Mouse (Mus musculus) heart, adult 2 months (tissue): Measurements from ENCODE around the gene Mindy3. TPM values are rescaled to one million over a fixed set of nuclear protein-coding genes. Genes with fewer than 3 reads are reported as not detected.
"Not testable (repeated sequence)": the region's sequence is repeated elsewhere in the genome, so short reads cannot be mapped to it uniquely, and the experiment has no call there.

Experiments used
- DNase-seq, 2 experiments: peaks; one replicate each; pipeline ENCODE4 v3.0.0; 2021
- H3K27ac ChIP-seq: fragments of 200-600 bp; 2 replicates; pipeline ENCODE4 v1.8.1; 2022
- H3K27me3 ChIP-seq: fragments of 200-500 bp; 2 replicates; pipeline ENCODE4 v1.6.1; 2012; ENCODE audit warnings: mild to moderate bottlenecking, low read length, inconsistent platforms, mixed read lengths; ENCODE audit not compliant: control insufficient read depth, insufficient read depth
- H3K36me3 ChIP-seq: fragments of 200-500 bp; 2 replicates; pipeline ENCODE4 v1.6.1; 2012; ENCODE audit warnings: low read length, inconsistent platforms; ENCODE audit not compliant: control insufficient read depth, insufficient read depth
- H3K4me1 ChIP-seq: fragments of 200-500 bp; 2 replicates; pipeline ENCODE4 v1.6.1; 2011; ENCODE audit warnings: low read length; ENCODE audit not compliant: control insufficient read depth, insufficient read depth
- H3K4me3 ChIP-seq: fragments of 200-600 bp; 2 replicates; pipeline ENCODE4 v1.8.1; 2022
- H3K79me2 ChIP-seq: fragments of 200-500 bp; replicated peaks from 2 replicates; pipeline ENCODE4 v1.6.1; 2012; ENCODE audit warnings: mild to moderate bottlenecking, inconsistent platforms, low read length, moderate library complexity, mixed read lengths; ENCODE audit not compliant: control insufficient read depth, insufficient read depth
- H3K9ac ChIP-seq: fragments of 200-500 bp; 2 replicates; pipeline ENCODE4 v1.6.1; 2012; ENCODE audit warnings: low read depth, mild to moderate bottlenecking, control low read depth, inconsistent platforms, low read length, mixed read lengths
- CTCF ChIP-seq: fragments of 200-600 bp; IDR thresholded peaks from 2 replicates; pipeline ENCODE4 v1.8.1; 2022; ENCODE audit warnings: antibody characterized with exemption, mild to moderate bottlenecking, moderate library complexity
- EP300 ChIP-seq: fragments of 200-500 bp; IDR thresholded peaks from 2 replicates; pipeline ENCODE4 v1.6.1; 2011; ENCODE audit warnings: low read depth, low read length, control low read depth; ENCODE audit not compliant: insufficient read depth
- POLR2A ChIP-seq: fragments of 200-500 bp; IDR thresholded peaks from 2 replicates; pipeline ENCODE4 v1.6.1; 2011; ENCODE audit warnings: mild to moderate bottlenecking, low read depth, low read length, control low read depth; ENCODE audit not compliant: insufficient read depth
- WGBS: fragments of 180-500 bp; shearing (Covaris S2); methylation state at CpG from one replicate; pipeline ENCODE4 v1.1.7; 2018; 5-methylcytosine and 5-hydroxymethylcytosine counted together
- intact Hi-C: fragments of 180-260 bp; cut with DNase I; formaldehyde crosslinking; loops from one replicate; pipeline ENCODE4 v1.15.1; 2025
- polyA plus RNA-seq: library from polyadenylated mRNA; depleted of rRNA; stranded (reverse); fragments of >200 nt; gene quantifications from 2 replicates; pipeline ENCODE4 v1.2.3, GENCODE M21; 2012
- total RNA-seq, 2 experiments: library from RNA; stranded (reverse); gene quantifications; 2 replicates each; pipeline ENCODE4 v1.2.3; 2021

Gene Mindy3
- total and polyA plus RNA-seq, 3 experiments = 15.4 to 17.0 (median 16.4) TPM

DNA sequence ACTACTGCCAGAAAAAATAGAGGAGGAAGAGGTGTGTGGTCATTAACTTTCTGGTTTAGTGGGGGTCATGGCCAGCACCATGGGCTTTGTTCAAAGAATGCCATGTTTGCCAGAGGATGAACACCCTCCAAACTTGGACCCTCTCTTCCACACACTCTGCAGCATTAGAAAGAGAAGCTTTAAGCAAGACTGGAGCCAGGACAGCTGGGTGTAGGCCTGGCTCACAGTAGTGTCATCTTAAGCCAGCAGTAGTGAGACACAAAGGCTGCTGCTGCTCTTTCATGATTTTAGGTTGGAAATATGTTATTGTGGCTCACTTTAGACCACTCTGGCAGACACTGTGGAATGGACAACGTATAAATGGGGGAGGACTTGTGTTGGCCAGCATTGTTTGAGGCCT lies 12.8 kb upstream of the Mindy3 start:
- TF ChIP-seq EP300 (no peak), POLR2A (no peak), CTCF (no peak)
- H3K4me3 ChIP-seq = no peak overlapping the region
- WGBS = 50% methylated on average over 1 of the region's 1 CpGs

DNA sequence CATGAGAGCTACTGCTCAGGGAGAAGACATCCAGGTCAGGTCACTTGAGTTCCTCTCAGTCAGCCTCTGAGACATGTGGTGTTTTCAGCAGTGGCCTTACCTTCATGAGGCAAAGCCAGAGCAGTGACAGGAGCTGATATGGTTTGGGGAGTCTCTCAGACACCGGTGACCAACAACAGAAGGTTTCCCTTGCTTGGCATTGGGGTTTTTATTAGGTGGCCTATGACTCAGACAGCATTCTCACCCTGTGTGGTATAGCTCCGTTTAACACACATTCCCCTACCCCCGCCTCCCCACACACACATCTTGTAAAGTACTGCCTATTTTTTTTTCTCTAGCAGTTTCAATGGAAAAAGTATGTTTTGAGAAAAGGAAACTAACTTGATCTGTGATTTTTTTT lies 5.1 kb upstream of the Mindy3 start:
- intact Hi-C loops = no loop called here
- Histone ChIP-seq H3K79me2 (no peaks in the 10 kb centered on the region), H3K4me3 (no peak overlapping the region), H3K36me3 (no peaks in the 10 kb centered on the region), H3K9ac (no peak overlapping the region), H3K27me3 (no peaks in the 10 kb centered on the region), H3K27ac (no peak overlapping the region), H3K4me1 (no peaks in the 10 kb centered on the region)
- DNase-seq = no peak
- TF ChIP-seq CTCF (no peak), POLR2A (no peak), EP300 (no peak)
- WGBS = 63% methylated on average over 3 of the region's 3 CpGs

More for the DNA sequence above, 12.8 kb upstream of the Mindy3 start:
- no peaks in the 10 kb centered on the region for H3K4me1 ChIP-seq
- H3K36me3 ChIP-seq = no peaks in the 10 kb centered on the region
- H3K9ac ChIP-seq = no peak overlapping the region
- intact Hi-C loops = no loop called here
- H3K27me3 ChIP-seq = no peaks in the 10 kb centered on the region
- no peaks in the 10 kb centered on the region for H3K79me2 ChIP-seq
- peak in 1 of 2 experiments; percentile 6 for DNase-seq
- no peak overlapping the region for H3K27ac ChIP-seq

DNA sequence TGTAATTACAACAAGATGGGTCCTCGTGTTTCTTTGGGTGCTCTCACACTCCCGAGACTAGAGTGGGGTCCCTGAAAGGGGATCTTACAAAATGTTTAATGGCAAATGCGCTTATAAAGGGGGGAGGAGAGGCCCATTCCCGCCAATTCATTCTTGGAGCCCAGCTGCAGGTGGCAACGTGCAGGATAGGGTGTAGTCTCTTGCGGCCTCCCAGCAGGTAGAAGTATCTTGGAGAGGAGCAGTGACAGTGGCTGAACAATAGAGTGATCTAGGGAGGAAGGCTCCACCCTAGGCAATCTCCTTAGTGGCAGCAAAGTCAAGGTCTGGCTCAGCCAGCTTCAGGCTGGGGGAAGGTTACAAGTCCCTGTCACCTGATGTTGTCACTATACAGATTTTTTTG lies 4.2 kb upstream of the Mindy3 start:
- H3K27me3 ChIP-seq, H3K9ac ChIP-seq, H3K27ac ChIP-seq, H3K4me1 ChIP-seq, intact Hi-C loops, DNase-seq, H3K36me3 ChIP-seq, H3K4me3 ChIP-seq, H3K79me2 ChIP-seq: not testable (repeated sequence)
- WGBS = 66% methylated on average over 6 of the region's 6 CpGs

DNA sequence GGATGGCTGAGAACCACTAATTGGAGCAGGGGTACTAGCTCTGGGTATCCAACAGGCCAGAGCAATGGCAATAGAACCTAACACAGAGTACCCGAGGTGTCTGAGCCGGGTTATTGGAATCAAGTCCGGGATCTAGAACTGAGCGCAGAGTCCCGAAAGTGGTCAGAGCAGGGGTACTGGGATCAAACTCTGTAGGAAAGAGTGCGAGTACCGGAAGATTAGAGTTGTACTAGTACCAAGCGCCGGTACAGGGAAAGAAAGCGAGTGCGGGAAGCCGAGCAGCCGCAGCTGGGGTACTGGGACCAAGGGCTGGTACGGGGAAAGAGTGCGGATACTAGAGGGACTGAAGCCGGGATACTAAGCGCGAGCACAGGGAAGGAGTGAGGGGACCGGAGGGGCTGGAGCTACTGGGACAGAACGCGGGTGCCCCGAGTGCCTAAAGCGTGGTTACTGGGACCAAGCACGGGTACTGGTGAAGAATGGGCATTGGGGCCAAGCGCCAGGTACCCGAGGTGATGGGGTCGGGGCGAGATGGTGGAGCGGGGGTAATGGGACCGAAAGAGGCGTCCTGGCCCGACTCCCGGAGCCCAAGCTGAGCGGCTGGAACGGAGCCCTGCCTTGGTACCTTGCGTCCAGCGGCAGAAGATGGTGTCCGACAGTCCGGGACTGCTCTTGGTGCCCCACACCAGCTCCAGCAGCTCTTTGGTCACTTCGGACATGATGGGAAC lies 572 bp downstream of the Mindy3 start:
- H3K79me2 ChIP-seq = no peaks in the 10 kb centered on the region
- H3K4me3 ChIP-seq = peak overlapping the region; percentile 96
- no peak for DNase-seq
- peaks cover 1% of the 10 kb centered on the region; the same call in 1 of the 2 replicates for H3K4me1 ChIP-seq
- WGBS = under 1% methylated on average over 40 of the region's 40 CpGs
- intact Hi-C loops = no loop called here
- peaks cover 3% of the 10 kb centered on the region; the same call in 1 of the 2 replicates for H3K36me3 ChIP-seq
- H3K27ac ChIP-seq = peak overlapping the region; percentile 75
- peak overlapping the region; percentile 79 for H3K9ac ChIP-seq
- TF ChIP-seq CTCF = no peak
- TF ChIP-seq POLR2A = no peak
- TF ChIP-seq EP300 = no peak
- H3K27me3 ChIP-seq = no peaks in the 10 kb centered on the region

DNA sequence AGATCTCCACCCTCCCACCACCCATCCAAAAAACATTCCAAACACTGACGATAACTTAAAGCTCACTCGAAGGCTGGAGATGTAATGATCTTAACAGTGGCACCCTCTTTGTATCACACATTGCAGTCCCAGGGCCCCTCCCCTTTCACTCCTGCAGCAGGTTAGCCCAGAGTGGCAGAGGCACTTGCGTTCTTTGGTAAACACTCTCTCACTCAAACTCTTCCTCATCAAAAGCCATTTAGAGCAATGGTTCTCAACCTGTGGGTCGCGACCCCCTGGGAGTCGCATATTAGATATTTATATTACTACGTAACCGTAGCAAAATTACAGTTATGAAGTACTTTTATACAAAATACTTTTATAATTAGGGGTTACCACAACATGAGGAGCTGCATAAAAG lies 1.1 kb downstream of the Mindy3 start:
- intact Hi-C loops = no loop called here
- Histone ChIP-seq H3K4me1 (peaks cover 1% of the 10 kb centered on the region; the same call in 1 of the 2 replicates), H3K36me3 (peaks cover 3% of the 10 kb centered on the region; the same call in 1 of the 2 replicates), H3K79me2 (no peaks in the 10 kb centered on the region), H3K4me3 (peak overlapping the region; percentile 96), H3K27ac (no peak overlapping the region), H3K27me3 (no peaks in the 10 kb centered on the region), H3K9ac (peak overlapping the region; percentile 79; the same call in 1 of the 2 replicates)
- whole genome bisulfite sequencing = 36% methylated on average over 8 of the region's 8 CpGs
- DNase-seq = no peak
- no peak for TF ChIP-seq CTCF
- no peak for TF ChIP-seq EP300
- no peak for TF ChIP-seq POLR2A

DNA sequence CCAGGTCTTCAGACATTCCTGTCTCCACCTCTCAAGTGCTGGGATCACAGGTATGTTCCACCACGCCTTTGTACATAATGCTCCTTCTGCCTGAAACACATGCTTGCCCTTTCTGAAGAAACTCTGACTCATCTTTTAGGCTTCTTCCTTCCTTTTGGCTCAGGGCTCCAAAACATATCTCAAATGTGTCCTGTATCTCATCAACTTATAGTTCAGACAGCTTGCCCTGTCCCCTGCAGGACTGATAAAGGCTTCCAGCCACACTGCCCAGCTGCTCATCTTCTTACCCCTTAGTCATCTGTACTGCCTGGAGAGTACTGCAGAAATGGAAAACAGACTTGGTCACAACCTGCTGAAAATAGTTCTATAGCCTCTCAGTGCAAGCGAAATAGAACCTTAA lies 7.0 kb downstream of the Mindy3 start:
- Histone ChIP-seq H3K4me3 (no peak overlapping the region), H3K9ac (no peak overlapping the region), H3K27me3 (no peaks in the 10 kb centered on the region), H3K4me1 (no peaks in the 10 kb centered on the region), H3K27ac (no peak overlapping the region), H3K36me3 (peaks cover 3% of the 10 kb centered on the region; the same call in 1 of the 2 replicates), H3K79me2 (no peaks in the 10 kb centered on the region)
- 84% methylated on average over 2 of the region's 2 CpGs for WGBS
- TF ChIP-seq CTCF (no peak), EP300 (no peak), POLR2A (no peak)
- DNase-seq = no peak
- intact Hi-C loops = no loop called here
